Mouse (Mus musculus): Measurements from ENCODE around the gene Sergef.

- TF ChIP-seq CTCF (IDR thresholded peaks at IDR 0.05; ENCODE audit: low read depth, low read length) (no peak), POLR2A (IDR thresholded peaks at IDR 0.05; ENCODE audit: borderline replicate concordance, low read depth, low read length) (no peak)
Observed at GRCm38 (mm10) chr7:46466422-46466981, 173.1 kb downstream of the Sergef start.
